Mouse (Mus musculus): Measurements from ENCODE around the gene Cdc40. TPM values are rescaled to one million over a fixed set of nuclear protein-coding genes. Genes with fewer than 3 reads are reported as not detected.
"Not testable (repeated sequence)": the region's sequence is repeated elsewhere in the genome, so short reads cannot be mapped to it uniquely, and the experiment has no call there.

Gene Cdc40
- total RNA-seq, 2 experiments from 2014 or later, result 19.3 to 20.5 TPM

DNA sequence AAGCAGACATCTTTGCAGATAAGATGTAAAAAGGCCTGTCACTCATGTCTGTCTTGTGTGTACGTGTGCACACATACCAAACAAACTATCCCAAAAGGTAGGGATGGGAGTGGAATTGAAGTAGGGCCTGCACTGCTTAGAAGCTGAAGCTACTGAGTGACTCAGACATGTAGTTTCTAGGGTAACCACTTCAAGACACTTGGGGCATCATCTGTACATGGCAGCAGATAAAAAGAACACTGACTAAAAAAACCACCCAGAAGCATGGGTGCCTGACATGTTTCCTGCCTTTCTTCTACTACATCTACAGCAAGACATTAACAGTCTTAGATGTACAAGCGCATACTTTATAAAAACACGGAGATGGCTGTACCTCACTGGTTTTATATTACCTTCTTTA, 4.9 kb downstream of the Cdc40 start:
- intact Hi-C loops (cut with DNase I), result no loop called here
- DNase-seq, result no peak

DNA sequence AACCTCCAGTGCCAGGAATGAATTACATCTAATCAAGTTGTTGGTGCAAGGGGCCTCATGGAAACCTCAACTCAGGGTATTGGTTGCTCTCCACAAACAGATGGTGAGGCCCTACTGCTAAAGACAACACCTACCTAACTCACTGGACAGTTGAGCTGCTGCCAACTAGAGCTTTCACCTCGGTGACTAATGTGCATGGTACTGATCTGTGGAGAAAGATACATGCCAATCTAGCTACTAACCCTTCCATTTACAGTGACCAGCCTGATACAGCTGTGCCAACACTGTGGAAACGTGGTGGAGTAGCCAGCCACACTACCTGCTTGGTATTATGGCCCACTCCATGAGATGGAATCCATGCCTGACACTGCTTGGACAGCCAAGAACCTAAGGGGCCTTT, 11.1 kb downstream of the Cdc40 start:
- no peak for DNase-seq
- intact Hi-C loops (cut with DNase I), result no loop called here

DNA sequence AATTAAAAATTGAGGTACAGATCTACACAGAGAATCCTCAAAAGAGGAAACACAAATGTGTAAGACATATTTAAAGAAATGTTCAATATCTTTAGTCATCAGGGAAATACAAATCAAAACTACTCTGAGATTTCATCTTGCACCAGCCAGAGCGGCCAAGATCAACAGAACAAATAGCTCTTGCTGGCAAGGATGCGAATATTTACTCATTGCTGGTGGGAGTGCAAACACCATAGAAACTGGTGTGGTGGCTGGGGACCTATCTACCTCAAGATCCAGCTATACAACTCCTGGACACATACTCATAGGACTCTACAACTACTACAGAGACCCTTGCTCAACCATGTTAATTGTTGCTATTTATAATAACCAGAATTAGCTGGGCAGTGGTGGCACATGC, 11.8 kb downstream of the Cdc40 start:
- intact Hi-C loops (cut with DNase I), result no loop called here
- DNase-seq, result no peak

DNA sequence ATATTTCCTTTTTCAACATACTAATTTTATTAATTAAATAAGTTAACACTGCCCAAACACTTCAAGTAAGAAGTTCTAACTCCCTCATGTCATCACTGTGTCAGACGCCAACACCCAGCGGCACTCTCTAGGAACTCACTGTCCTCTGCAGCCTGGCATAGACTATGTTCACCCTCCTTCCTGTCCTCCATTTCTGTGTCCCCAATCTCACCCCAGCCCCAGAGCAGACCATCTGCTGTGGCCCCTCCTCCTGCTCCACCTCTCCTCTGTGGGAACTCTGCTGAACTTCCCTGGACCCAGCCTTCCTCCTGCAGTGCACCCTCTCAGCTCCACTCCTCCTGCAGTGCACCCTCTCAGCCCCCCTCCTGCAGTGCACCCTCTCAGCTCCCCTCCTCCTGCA, 15.0 kb downstream of the Cdc40 start:
- peak in 1 of 2 experiments; percentile 10 for DNase-seq
- intact Hi-C loops (cut with DNase I), result no loop called here

DNA sequence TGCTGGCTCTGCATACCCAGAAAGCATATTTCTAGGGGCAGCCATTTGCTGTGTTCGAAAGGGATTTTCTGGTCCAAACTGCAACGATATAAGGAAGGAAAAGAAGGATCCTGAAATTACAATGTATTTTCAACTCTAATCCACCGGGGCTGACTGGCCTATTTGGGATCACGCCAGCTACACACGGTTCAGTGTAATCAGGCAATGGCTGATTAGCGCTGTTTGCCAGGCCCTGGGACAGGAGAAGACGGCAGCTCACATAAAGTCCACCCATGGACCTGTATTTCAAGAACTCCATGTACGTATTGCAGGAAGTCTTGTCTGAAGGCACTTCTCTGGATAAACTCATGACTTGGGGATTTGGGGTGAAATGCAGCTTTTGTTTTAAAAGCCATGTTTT, 25.5 kb downstream of the Cdc40 start:
- intact Hi-C loops (cut with DNase I), result no loop called here
- peak; percentile 35 to 48 for DNase-seq

DNA sequence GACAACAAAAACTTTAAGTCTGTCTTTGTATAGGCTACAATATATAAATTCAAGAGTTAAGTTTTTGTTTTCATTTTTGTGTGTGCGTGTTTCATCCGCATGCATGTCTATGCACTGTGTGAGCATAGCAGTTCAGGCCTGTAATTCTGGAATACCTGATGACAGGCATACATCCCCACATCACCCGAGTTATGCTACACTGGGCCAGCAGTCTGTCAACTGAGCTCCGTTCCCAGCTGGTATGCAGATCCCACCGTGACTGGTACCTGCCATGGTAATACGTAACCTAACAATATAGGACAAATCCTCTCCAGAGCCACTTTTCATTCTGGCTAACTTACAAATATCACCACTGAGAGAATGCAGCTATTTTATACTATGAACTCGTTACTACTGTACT, 26.4 kb downstream of the Cdc40 start:
- DNase-seq, result no peak
- intact Hi-C loops (cut with DNase I), result no loop called here

DNA sequence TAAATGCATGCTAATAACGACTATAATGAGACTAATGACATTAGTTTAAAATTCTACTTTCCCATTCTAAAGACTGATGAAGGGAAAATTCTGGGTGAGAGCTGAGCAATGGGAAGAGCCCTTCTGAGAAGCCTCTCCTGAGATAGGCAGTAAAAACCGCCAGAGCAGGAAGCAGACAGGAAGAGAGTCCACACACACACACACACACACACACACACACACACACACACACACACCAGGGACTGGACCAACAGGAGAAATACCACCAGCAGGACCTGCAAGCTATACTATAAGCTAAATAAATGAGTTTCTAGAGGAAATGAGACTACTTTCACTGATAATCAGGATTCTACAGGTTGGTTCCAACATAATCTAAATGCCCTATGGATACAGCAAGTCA, 27.5 kb downstream of the Cdc40 start:
- DNase-seq, result no peak
- intact Hi-C loops (cut with DNase I), result no loop called here

DNA sequence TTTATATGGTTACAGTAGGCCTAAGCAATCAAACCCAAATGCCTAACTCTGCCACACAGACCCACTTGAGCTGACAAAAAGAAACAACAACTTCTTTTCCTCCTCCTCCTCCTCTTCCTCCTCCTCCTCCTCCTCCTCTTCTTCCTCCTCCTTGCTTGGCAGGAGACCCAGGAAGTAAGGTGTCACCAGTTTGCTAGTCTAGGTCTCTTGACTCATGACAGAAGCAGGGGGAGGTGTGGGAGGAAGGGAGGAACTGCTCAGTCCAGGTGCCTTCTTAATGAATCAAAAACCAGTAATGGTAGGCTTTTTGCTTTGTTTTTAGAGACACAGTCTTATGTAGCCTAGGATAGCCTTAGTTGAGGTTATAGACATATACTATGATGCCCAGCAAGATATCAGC, 32.0 kb downstream of the Cdc40 start:
- intact Hi-C loops (cut with DNase I), result no loop called here
- no peak for DNase-seq

DNA sequence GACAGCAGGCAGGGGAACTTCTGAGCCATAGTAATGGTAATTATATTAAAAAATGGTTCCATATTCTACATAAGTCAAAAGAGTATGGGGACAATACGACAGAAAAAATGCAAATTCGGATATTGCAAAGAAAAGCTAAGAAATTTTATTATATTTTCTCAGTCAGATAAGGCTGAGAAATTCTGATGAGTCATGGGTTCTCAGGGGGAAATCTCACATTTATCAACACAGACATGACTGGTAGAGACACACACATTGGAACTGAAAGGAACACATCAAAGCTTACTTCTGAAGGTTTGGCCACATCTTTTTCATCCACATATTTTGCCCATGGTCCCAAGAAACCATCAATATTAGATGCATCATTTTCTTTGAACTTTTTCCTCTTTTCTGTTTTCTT, 32.5 kb downstream of the Cdc40 start:
- intact Hi-C loops (cut with DNase I), result no loop called here
- DNase-seq, result no peak

DNA sequence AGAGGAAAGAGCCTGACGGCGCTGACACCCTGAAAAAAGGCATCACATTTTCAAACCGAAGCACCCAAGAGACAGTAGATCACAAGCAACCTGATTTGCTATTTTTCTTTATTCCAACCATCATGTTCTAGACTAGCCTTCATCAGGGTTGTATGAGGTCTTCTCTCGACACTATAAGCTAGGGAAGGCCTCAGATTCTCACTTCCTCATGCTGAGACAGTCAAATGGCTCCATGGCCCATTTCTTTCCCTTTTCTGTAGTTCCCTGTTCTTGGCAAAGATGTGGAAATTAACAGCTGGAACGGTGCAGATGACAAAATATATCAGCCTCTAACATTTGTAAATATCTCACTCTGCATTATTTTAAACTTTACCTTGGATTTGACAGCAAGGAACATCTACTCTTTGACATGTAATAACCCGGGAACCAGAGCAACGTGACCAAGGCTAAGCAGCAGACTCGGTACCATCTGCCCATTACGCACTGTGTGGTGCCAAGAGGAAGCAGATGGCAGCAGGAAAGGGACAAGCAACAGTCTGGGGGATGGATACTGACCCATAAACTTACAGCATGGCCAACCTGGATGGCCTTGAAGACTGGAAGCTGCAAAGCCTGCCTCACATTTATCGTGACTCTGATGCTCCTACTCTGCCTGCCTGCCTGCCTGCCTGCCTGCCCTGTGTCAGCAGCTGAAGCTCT, 35.8 kb downstream of the Cdc40 start:
- intact Hi-C loops (cut with DNase I), result no loop called here
- DNase-seq, result no peak

DNA sequence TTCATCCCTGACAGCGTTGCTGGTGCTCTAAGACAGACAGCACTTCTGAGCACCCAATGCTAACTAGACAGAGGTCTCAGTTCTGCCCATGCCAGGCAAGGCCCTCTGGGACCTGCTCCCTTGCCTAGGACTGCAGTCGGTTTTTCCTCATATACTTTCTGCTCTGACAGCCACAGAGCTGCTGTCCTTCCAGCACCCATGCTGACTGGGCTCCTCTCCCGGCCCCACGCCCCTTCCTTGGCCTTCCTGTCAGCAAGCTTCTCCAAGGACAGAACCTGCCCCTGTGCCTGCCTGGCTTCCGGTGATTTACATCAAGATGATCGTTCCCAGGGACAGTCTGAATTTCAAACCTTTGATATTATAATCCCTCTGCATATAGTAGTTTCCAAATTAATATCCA, 37.5 kb downstream of the Cdc40 start:
- peak in 1 of 2 experiments; percentile 6 for DNase-seq
- intact Hi-C loops (cut with DNase I), result no loop called here

DNA sequence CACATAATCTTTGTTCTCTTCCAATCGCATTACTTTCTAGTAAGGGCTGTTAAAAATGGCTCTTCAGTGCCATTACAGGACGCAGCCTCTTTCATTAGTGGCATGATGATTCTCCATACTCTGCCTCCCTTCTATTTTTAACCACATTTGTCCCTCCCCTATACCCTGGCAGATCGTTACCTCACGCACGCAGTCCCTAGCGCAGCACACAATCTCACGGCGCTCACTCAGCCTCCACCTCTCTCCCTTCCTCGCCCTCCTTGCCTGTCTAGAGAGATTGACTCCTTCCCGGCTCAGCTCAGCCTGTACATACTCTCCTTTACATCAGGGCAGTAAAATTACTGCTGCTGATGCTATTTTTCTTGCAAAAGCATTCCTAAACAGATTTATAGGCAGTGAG, 38.6 kb downstream of the Cdc40 start:
- DNase-seq, result no peak
- intact Hi-C loops (cut with DNase I), result loop anchor here (5.0 kb wide), 1 partner anchor 38 kb away; the partner anchor contains the start of genes Cdc40 and Wasf1

DNA sequence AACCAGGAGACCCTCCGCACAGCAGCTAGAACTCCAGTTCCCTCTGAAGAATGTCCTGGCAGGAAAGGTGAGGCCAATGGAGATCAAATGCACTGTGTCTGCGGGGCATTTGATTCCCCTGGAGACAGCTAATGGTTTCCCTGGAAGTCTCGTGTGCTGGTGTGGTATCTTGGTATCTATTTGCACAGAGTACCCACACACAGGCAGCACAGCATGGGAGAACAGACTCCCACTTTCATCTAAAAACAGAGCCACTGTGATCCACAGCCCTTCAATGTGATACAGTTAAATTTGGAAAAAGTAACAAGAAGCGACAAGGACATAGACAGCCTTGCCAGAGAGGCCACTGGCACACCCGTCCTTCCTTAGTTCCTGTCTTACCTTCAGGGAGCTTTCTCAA, 39.3 kb downstream of the Cdc40 start:
- DNase-seq, result no peak
- intact Hi-C loops (cut with DNase I), result loop anchor here (5.0 kb wide), 1 partner anchor 38 kb away; the partner anchor contains the start of genes Cdc40 and Wasf1

DNA sequence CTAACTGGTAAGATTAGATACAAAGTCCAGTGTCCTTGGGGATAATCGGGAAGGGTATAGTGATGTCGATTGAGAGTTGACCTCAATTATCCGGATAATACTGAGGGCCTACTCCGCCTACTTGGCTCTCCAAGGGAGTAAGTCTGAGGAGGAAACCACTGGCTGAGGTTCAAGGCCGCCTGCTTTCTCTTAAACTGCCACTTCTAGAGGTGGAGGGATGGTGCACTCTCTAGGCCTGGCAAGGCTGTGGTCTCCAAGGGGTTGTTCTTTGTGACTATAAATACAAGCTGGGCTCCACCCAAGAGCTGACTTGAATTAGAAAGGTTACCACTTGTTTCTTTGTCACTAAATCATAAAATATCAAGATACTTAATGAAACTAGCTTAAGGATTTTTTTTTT, 43.0 kb downstream of the Cdc40 start:
- peak; percentile 22 to 40 for DNase-seq
- intact Hi-C loops (cut with DNase I), result loop anchor here (5.0 kb wide), 1 partner anchor 42 kb away; the partner anchor contains the start of genes Cdc40 and Wasf1

DNA sequence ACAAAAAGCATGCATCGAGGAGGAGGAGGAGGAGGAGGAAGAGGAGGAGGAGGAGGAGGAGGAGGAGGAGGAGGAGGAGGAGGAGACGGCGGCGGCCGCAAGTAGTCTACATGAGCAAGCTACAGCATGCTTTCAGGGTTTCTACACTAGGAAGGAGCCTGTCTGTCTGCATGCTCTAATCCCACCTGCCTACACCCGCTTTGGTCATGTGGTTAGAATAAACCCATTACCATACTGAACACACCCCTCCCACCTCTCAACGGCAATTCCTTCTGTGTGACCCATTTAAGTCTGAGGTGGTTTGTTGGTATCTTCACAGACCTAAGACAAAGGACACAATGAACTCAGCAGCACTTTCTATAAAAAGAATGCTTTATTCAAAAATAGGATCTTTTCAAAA, 51.8 kb downstream of the Cdc40 start:
- intact Hi-C loops (cut with DNase I), result no loop called here

DNA sequence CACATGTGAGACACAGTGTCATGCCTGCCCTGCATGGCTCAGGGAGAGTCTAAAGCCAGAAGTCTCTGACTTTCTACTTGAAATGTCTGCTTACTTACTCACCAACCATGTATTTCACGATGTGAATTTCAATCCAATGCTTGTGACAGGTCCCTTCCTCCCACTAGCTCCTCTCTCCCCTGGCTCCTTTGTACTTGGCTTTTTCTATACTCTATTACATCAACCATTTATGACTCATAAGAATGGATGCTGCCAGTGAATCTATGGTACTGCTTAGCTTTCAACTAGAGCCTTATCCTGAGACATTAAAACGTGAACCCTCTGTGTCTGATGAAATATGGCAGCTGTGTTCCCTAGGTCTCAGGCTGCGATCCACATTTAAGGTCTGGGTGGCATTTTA, 52.8 kb downstream of the Cdc40 start:
- intact Hi-C loops (cut with DNase I), result no loop called here
- no peak for DNase-seq

More for the DNA sequence above, 51.8 kb downstream of the Cdc40 start:
- no peak for DNase-seq

DNA sequence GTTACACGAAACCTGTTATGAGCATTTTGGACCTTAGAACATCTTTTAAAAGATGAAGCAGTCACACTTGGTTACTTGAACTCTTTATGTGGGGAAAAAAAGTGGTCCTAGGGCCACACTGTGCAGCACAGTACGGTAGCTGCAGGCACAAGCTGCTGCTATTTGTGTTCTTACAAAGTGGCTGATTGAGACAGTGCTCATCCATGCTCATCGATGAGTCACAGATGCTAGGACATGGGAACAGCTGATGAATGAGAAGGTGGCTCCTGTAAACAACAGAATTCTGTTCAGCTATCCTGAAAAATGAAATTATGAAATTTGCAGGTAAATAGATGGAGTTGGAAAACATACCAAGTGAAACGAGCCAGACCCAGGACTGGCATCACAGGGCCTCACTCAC, 55.4 kb downstream of the Cdc40 start:
- intact Hi-C loops (cut with DNase I), result no loop called here
- DNase-seq, result no peak

DNA sequence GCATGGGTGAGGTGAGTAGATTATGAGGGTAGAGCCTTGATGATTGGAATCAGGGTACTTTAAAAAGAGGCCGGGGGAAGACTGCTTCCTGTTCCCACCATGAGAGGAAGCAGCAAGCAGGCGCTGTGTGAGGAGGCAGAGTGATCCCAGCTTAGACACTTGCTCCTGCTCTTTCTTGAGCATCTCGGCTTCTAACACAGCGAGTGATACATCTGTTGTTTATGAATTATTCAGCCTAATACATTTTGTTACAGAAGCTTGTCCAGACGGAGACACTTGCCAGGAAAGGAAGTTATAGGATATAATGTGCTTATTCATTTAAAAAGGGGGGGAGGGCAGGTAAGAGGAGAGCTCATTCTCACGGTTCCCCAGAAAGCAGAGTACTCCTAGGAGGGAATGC, 57.2 kb downstream of the Cdc40 start:
- DNase-seq, result no peak

DNA sequence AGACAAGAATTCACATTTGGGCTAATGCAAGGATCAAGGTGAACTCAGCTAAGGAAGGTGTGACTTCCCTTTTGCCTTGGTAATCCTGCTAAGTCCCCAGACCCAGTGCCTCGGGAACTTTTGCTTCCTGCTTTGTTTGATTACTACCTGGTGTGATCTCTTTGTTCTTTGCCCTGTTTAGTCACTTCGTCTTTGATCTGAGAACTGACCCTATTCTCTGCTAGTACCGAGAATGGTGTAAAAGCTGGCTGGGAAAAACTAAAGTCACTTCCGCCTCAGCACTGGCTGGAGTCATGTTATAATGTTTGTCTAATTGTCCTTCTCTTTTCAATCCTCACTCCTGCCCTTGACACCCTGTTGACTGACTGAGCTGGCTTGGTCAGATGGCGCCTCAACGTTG, 66.6 kb downstream of the Cdc40 start:
- DNase-seq, result no peak
- intact Hi-C loops (cut with DNase I), result no loop called here

More for the DNA sequence above, 57.2 kb downstream of the Cdc40 start:
- intact Hi-C loops (cut with DNase I), result no loop called here

DNA sequence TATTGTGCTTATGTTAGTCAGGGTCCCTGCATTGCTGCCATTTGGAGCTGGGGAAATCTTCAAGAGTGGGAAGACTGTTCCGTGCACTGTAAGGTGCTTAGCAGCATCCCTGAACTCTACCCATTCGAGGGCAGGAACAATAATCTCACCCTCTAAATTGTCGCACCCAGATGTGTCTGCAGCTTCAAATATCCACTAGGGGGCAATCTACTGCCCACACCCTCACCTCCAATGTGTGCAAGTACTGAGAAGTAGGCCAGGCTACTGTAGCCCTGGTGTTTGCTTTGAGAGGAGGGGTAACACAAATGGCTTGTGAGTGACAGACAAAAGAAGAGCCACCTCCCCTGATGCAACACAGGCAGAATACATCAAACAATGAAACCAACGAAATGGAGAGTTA, 69.5 kb downstream of the Cdc40 start:
- intact Hi-C loops (cut with DNase I), result no loop called here
- no peak for DNase-seq

DNA sequence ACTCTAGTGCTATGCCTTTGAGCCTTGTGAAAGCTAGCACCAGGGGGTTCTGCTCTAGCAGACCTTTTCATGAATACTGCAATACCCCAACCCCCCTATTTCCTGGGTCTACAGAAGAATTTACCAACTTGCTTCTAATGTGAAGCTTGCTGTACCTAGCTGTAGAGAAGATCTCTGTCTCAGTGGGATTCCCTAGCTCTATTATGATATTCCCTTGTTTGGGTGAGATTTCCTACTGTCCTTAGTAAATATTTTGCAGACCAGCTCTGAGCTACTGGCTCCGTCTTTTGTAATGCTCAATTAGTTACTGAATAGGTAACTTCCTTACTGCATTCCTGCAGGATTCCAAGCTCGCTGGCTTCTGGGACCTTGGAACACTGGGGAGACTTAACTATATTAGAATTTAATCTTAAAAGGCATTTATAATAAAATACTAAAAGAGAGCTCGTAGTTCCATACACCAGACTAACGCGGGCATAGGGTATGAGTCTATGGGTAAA, 73.7 kb downstream of the Cdc40 start:
- intact Hi-C loops (cut with DNase I); DNase-seq: not testable (repeated sequence)

DNA sequence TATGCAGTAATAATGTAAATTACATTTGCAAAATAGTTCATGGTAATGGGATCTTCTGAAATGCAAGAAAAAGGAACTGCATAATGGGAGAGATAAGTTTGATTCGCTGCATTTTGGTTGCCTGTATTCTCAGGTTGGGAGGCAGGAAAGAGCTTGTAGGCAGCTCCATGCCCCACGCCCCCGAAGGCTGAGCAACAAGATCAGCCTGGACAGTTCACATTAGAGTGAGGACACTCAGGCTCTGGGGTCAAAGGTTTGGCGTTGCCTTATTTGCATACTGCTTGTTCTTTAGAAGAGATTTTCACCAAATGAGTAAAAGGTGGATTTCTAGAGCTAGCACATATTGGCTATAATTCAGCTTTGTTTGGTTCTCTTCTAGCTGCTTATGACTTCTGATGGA, 76.9 kb downstream of the Cdc40 start:
- no peak for DNase-seq
- intact Hi-C loops (cut with DNase I), result no loop called here

DNA sequence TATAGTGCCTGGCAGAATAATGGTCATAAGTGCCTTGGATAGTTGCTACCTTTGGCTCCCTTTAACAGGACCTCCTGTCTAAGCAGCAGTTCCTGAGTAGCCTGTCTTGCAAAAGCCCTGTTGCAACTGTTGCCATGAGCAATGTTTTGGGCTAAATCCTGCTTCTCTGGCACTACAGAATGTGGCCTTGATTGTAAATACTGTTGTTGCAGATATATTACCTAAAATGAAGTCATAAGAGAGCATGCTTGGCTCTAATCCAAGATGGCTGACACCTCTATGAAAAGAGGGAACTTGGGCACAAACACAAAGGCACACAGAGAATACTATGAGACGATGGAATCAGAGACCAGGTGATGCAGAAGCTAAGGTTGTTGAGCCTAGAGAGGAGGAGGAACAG, 77.9 kb downstream of the Cdc40 start:
- intact Hi-C loops (cut with DNase I), result no loop called here
- DNase-seq, result no peak

Measured in heart, postnatal 14 days (tissue).